Mouse (Mus musculus): ENCODE data around the gene Ankfn1.

Gene Ankfn1

DNA sequence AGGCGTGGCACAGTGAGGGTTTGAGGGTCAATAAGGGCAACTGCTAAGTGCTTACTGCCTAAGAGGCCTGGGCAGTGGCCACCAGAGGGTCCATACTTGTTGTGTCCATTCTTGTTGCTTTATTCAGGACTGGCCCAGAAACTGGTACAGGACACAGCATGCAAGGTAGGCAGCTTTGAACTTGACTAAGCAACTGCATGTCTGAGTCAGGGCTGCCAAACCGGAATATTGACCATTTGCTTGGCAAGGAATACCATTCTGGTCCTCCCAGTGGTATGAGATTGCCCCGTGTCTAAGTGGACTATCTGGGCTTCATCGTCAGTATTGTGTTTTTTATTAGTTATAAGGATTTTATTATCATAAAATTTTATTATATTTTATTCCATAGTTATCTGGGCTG is 312.1 kb downstream of the Ankfn1 start:
- no peak for DNase-seq (ENCODE audit: low read depth, low spot score)

GRCm38 (mm10) chr11:89462216-89462615 is 315.2 kb downstream of the Ankfn1 start:
- no peak for DNase-seq (ENCODE audit: low read depth, low spot score)

DNA sequence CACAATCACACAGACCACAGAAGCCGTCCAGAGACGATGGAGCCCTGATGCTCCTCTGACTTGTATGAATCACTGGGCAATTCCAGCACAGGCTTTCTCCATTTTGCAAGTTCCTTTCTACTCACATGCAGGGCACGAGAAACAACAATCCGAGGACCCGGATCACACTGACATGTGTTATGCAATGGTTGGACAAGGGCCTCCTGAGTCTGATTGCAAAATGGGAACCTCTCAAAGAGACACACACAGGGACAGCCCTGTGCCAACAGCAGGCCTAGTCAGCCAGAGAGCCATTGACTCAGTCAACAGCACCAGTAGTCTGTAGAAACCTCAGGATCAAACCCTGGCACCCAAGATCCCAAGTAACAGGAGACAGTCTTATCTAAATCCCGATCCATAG is 318.0 kb downstream of the Ankfn1 start:
- no peak for DNase-seq (ENCODE audit: low read depth, low spot score)

- no peak for DNase-seq (ENCODE audit: low read depth, low spot score)
Measured at GRCm38 (mm10) chr11:89455647-89456231, 321.7 kb downstream of the Ankfn1 start.

- DNase-seq (ENCODE audit: low read depth, low spot score), result no peak
Measured at GRCm38 (mm10) chr11:89454702-89455101, 322.8 kb downstream of the Ankfn1 start.

- no peak for DNase-seq (ENCODE audit: low read depth, low spot score)
Measured at GRCm38 (mm10) chr11:89452862-89453261, 324.6 kb downstream of the Ankfn1 start.

- DNase-seq (ENCODE audit: low read depth, low spot score), result no peak
Measured at GRCm38 (mm10) chr11:89450406-89450805, 327.0 kb downstream of the Ankfn1 start.

GRCm38 (mm10) chr11:89448986-89449385 is 328.5 kb downstream of the Ankfn1 start:
- no peak for DNase-seq (ENCODE audit: low read depth, low spot score)

DNA sequence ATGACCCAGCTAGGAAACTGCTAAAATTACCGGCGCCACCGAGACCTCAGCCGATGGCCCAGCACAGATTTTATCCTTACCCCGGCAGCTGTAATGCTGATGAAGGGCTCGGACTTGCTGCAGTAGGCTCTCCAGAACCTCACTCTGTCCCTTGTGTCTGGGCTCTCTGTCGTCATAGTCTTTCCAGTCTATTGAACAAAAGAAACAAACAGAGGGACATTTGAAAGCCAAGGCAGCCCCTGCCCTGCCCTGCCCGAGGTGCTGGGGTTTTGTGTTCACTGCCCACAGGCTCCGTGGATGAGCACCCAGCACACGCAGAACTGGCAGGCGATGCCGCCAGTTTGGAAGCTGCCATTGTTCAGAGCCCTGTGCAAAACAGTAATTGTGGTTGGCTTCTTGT is 330.0 kb downstream of the Ankfn1 start:
- no peak for DNase-seq (ENCODE audit: low read depth, low spot score)

GRCm38 (mm10) chr11:89440566-89440965 is 336.9 kb downstream of the Ankfn1 start:
- DNase-seq (ENCODE audit: low read depth, low spot score), result no peak

GRCm38 (mm10) chr11:89424358-89424757 is 353.1 kb downstream of the Ankfn1 start:
- no peak for DNase-seq (ENCODE audit: low read depth, low spot score)

DNA sequence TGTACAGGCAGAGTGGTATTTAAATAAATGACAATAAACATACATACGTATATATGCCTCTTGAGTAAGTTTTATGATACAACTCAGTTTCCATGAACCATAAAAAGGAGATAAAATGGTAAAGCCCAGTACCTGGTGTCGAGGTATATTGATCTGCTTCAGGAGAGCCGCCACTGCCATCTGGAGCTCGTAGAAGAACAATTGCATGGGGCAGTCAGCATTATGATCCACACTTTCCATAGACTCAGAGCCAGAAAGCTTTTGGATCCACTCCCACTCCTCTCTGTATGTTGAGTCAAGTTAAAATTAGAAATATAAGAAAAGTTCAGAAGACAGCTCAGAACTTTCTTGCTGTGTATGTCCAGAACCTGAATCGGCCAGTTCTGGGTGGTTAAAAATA is 354.8 kb downstream of the Ankfn1 start:
- no peak for DNase-seq (ENCODE audit: low read depth, low spot score)

GRCm38 (mm10) chr11:89420767-89421438 is 356.6 kb downstream of the Ankfn1 start:
- DNase-seq (ENCODE audit: low read depth, low spot score), result no peak

DNA sequence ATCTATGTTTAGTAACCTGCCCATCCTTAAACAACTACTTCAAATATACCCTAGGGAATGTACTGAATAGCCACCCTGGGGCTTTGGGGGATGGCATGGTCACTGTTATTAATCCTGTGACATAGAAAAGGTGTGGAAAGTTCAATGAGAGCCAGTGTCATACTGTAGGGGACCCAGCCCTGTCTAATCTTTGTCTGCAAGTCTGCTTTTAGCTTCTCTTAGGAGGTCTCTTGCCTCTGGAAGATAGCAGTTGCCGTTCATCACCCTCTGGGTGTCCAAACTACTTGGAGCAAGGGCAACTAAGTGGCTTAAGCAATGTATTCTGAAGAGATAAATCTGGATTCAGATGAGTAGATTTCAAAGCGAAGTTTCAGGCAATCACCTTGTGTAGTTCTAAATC is 357.6 kb downstream of the Ankfn1 start:
- no peak for DNase-seq (ENCODE audit: low read depth, low spot score)

DNA sequence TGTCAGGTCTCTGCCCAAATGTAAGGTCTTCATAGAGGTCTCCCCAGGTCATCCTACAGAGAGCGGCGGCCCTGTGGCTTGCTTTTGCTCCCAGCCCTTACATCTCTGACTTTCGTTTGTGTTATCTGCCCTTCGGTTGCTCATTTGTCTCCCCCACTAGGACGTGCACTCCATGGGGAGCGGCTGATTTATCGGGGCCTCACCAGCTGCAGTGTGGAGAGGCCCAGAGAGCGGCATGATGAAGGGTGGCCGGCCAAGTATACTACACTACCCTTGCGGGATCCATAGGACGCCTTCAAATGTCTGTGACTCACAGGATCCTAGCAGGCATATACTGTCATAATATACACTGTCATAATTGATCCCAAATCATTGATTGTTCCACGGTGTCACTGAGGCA is 358.8 kb downstream of the Ankfn1 start:
- no peak for DNase-seq (ENCODE audit: low read depth, low spot score)

DNA sequence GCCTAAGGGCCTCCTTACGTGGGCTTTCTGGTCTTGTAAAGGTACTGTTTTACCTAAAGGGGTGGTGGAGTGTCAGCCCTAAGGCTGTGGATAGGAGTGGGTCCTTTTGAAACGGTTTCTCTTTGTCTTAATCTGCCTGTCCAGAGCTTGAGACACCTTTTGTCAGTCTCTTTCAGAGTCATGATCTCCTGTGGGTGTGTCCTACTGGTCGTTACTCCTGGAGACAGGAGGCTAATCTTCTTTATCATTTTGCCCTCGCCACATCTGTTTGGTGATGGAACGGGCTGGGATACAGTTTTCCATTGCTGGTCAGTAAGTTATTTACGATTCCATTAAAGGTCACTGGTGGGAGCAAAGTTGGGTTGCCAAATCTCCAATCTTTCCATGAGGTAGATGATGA is 360.7 kb downstream of the Ankfn1 start:
- no peak for DNase-seq (ENCODE audit: low read depth, low spot score)

- DNase-seq (ENCODE audit: low read depth, low spot score), result no peak
Measured at GRCm38 (mm10) chr11:89408774-89409173, 368.7 kb downstream of the Ankfn1 start.

DNA sequence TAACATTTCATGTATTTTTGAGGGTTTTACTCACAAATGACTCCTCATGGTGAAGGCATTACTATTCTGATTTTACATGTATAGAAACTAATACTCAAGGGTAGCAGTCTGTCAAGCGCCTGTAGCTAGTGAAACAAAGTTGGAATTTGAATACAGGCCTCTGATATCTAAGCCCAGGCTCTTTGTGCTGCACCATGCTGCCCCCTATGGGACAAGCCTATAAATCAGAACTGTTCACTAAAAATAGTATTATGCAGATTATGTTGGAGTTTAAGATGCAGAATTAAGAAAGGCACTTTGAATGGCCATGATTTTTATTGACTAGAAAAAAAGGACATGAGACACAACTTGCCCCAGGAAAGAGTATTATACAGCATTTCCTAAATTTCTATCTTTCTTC is 373.0 kb downstream of the Ankfn1 start:
- DNase-seq (ENCODE audit: low read depth, low spot score), result no peak

DNA sequence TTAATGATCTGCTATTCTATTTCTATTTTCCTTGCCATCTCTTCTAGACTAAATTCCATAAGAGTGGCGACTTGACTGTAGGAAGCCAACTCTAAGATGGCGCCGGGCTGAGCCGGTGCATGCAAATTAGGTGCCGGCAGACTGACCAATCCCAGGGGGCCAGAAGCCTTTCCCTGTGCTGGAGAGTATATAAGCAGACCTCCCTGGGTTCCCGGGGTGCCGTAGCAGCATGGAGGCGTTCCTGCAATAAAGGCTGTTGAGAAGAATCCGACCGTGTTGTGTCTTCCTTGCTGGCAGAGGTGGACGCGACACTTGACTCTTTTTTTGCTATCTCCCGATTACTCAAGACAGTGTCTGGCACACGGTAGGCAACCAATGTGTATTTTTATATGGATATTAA is 374.0 kb downstream of the Ankfn1 start:
- DNase-seq (ENCODE audit: low read depth, low spot score), result no peak

GRCm38 (mm10) chr11:89388851-89389250 is 388.6 kb downstream of the Ankfn1 start:
- no peak for DNase-seq (ENCODE audit: low read depth, low spot score)

GRCm38 (mm10) chr11:89382634-89383009 is 394.8 kb downstream of the Ankfn1 start:
- no peak for DNase-seq (ENCODE audit: low read depth, low spot score)

DNA sequence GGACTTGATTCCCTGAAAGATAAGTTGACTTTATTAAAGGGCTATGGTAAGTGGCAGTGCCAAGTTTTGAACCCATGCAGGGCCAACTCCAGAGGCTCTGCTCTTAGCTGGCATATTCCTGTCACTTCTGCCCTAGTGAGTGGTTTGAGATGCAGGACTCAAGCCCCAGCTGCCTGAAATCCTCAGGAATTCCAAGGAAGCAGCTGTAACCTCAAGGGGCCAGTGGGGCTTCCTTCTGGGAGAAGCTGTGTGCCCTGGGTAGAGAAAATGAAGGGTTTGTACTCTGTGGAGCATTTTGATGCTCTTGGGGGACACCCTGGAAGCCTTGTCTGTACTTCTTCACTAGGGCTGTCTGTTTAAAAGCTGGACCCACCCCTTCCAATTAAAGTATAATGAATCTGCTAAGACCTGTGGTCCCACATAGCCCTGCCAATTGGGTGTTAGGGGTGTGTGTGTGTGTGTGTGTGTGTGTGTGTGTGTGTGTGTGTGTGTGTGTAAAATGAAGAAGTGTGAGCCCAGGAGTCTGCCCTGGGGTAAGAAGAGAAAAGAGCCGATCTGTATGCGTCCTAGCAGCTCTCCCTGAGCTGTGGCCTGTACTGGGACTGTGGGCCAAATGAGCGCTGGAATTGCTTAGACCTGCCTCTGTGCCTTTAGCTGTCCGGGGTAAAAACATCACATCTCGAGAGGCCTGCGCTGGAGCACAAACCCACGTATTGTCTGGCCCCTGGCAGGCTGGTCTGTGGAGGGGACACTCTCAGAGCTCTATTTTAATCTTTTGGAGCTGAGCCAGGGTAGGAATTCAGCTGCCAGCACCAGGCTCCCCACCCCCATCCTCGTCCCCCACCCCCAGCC is 395.4 kb downstream of the Ankfn1 start:
- DNase-seq (ENCODE audit: low read depth, low spot score), result peak; percentile 34

GRCm38 (mm10) chr11:89370941-89371340 is 406.5 kb downstream of the Ankfn1 start:
- no peak for DNase-seq (ENCODE audit: low read depth, low spot score)
